24 mouse cellular contexts compared by ENCODE assay signal in genomic region chr6:54737684-54738083, GRCm38 (mm10). TPM values are rescaled to one million over a fixed set of nuclear protein-coding genes. Genes with fewer than 3 reads are reported as not detected.
A peak's percentile ranks its signal among the peaks of the same experiment; 100 is the strongest.
DNase-seq lines count a peak whose midpoint lies in the region; ATAC-seq and TF ChIP-seq lines count a peak whose summit lies in the region.
"Had no signal": no experiment of that assay in that cellular context is flagged by ENCODE, and none has a peak within 500 bp of the region (broad histone marks: within the 10 kb centered on the region; RNA-seq: fewer than 3 reads in every experiment).

No protein-coding gene starts in this region.

- WGBS in midbrain, embryonic 10.5 days = 92% methylated on average over 3 of the region's 3 CpGs
- WGBS in forebrain, postnatal 0 days = 93% methylated on average over 3 of the region's 3 CpGs

- H3K9ac ChIP-seq in forebrain, postnatal 0 days = no peak overlapping the region
- H3K9ac ChIP-seq: heart, embryonic 15.5 days; liver, postnatal 0 days; stomach, embryonic 15.5 days had no signal

- TF ChIP-seq CTCF in bone marrow macrophage, adult 2 months (IDR thresholded peaks at IDR 0.05; ENCODE audit: low read depth, low read length) = no peak
- no peak for TF ChIP-seq CTCF in forebrain, postnatal 0 days (IDR thresholded peaks at IDR 0.05; ENCODE audit: low read depth)

- peaks cover 36% of the 10 kb centered on the region for H3K4me1 ChIP-seq in bone marrow macrophage, adult 2 months (ENCODE audit: control insufficient read depth, insufficient read depth, low read length)
- no peaks in the 10 kb centered on the region for H3K4me1 ChIP-seq in midbrain, embryonic 10.5 days
- H3K4me1 ChIP-seq in forebrain, postnatal 0 days (ENCODE audit: insufficient read depth) = 0 out of 2 replicates have a peak, but pooled peaks cover 2% of the 10 kb centered on the region
- H3K4me1 ChIP-seq: forebrain, embryonic 10.5 days; heart, embryonic 15.5 days; stomach, embryonic 15.5 days had no signal

- peak; percentile 69 for ATAC-seq in monocyte, adult 5-6 weeks (replicated peaks; ENCODE audit: insufficient number of reproducible peaks, low FRiP score, low TSS enrichment, poor library complexity, severe bottlenecking)
- ATAC-seq in forebrain, postnatal 0 days = no peak
- ATAC-seq: hindbrain, embryonic 16.5 days; liver, postnatal 0 days had no signal

- peak overlapping the region; percentile 16; the same call in 1 of the 2 replicates for H3K27ac ChIP-seq in bone marrow macrophage, adult 2 months (ENCODE audit: insufficient read depth, low read depth, low read length)
- no peak overlapping the region for H3K27ac ChIP-seq in midbrain, embryonic 10.5 days (replicated peaks)
- no peak overlapping the region for H3K27ac ChIP-seq in forebrain, postnatal 0 days (ENCODE audit: low read depth, low read length)
- H3K27ac ChIP-seq: forebrain, embryonic 10.5 days; heart, adult 2 months; heart, embryonic 15.5 days; left cerebral cortex, adult 2 months; stomach, embryonic 15.5 days had no signal

- H3K4me2 ChIP-seq in forebrain, postnatal 0 days (ENCODE audit: low read depth) = no peak overlapping the region
- H3K4me2 ChIP-seq: heart, embryonic 15.5 days; stomach, embryonic 15.5 days had no signal

- DNase-seq in lung, postnatal 36 days = peak; percentile 21
- DNase-seq in lung, adult 18-20 months = no peak
- DNase-seq in CD4-positive helper T cell, adult 2 months (ENCODE audit: low read depth, low spot score) = peak; percentile 84
- DNase-seq in kidney, adult 11 months = no peak
- no peak for DNase-seq in midbrain, embryonic 10.5 days (ENCODE audit: low spot score)
- DNase-seq in forebrain, postnatal 0 days = no peak
- DNase-seq: adrenal gland, postnatal 36 days; cerebellum, adult 2 months; cerebellum, postnatal 36 days; gastrocnemius, postnatal 14 days; heart, adult 2 months; kidney, postnatal 14 days; left cerebral cortex, postnatal 4 days; liver, postnatal 0 days; lung, postnatal 14 days; midbrain, embryonic 14.5 days had no signal

- H3K27me3 ChIP-seq in midbrain, embryonic 10.5 days (ENCODE audit: low read depth, poor library complexity, severe bottlenecking) = no peaks in the 10 kb centered on the region
- no peaks in the 10 kb centered on the region for H3K27me3 ChIP-seq in forebrain, postnatal 0 days (ENCODE audit: insufficient read depth, low read length)
- H3K27me3 ChIP-seq: heart, embryonic 15.5 days; stomach, embryonic 15.5 days had no signal

- no peak for TF ChIP-seq POLR2A in bone marrow macrophage, adult 2 months (IDR thresholded peaks at IDR 0.05; ENCODE audit: borderline replicate concordance, low read depth, low read length)

- H3K36me3 ChIP-seq in midbrain, embryonic 10.5 days = no peaks in the 10 kb centered on the region
- no peaks in the 10 kb centered on the region for H3K36me3 ChIP-seq in forebrain, postnatal 0 days (ENCODE audit: insufficient read depth)
- H3K36me3 ChIP-seq: forebrain, embryonic 10.5 days; G1E; heart, embryonic 15.5 days; stomach, embryonic 15.5 days had no signal

- H3K9me3 ChIP-seq in midbrain, embryonic 10.5 days (replicated peaks) = no peaks in the 10 kb centered on the region
- no peaks in the 10 kb centered on the region for H3K9me3 ChIP-seq in forebrain, postnatal 0 days (ENCODE audit: low read length)
- H3K9me3 ChIP-seq: forebrain, embryonic 10.5 days; G1E; heart, embryonic 15.5 days; stomach, embryonic 15.5 days had no signal

- no peak overlapping the region for H3K4me3 ChIP-seq in bone marrow macrophage, adult 2 months (ENCODE audit: insufficient read depth, low read length)
- H3K4me3 ChIP-seq in midbrain, embryonic 10.5 days = no peak overlapping the region
- no peak overlapping the region for H3K4me3 ChIP-seq in forebrain, postnatal 0 days (ENCODE audit: low read depth, low read length)
- H3K4me3 ChIP-seq: forebrain, embryonic 10.5 days; heart, adult 2 months; heart, embryonic 15.5 days; left cerebral cortex, adult 2 months; stomach, embryonic 15.5 days had no signal

RNA-seq across cellular contexts. Expression of gene Mturn, which starts 56.3 kb away (rescaled TPM):
- polyA plus RNA-seq in bone marrow macrophage, adult 2 months (2012; ENCODE audit: insufficient read depth, insufficient read length, missing spikeins) = 10.2 and 11.3 TPM in 2 replicates
- total RNA-seq in monocyte, adult 5-6 weeks (2017) = 4.6 to 9.5 TPM (median 7.1 TPM) in 3 replicates
- polyA plus RNA-seq in midbrain, embryonic 10.5 days (2016; fragmentation: Nextera tagmentation; extraction: Ambion mirVana) = 14.9 and 28.9 TPM in 2 replicates
- 241 and 274 TPM in 2 replicates for total RNA-seq in forebrain, postnatal 0 days (2014; rRNA removed)
- 92.8 and 107 TPM in 2 replicates for polyA plus RNA-seq in forebrain, postnatal 0 days (2015; fragmentation: Nextera tagmentation; extraction: Ambion mirVana)

Comparison
In these comparisons a context has a peak if more than half of its experiments do, and no peak if none do; other contexts are left out.
1. DNase-seq: peak in lung, postnatal 36 days (single experiment) and CD4-positive helper T cell, adult 2 months (single experiment); none in lung, adult 18-20 months (0 of 2), kidney, adult 11 months (single experiment), midbrain, embryonic 10.5 days (single experiment) and forebrain, postnatal 0 days (single experiment).